Mouse (Mus musculus) liver, embryonic 13.5 days (tissue): ENCODE data around the gene 4931422A03Rik. TPM values are rescaled to one million over a fixed set of nuclear protein-coding genes. Genes with fewer than 3 reads are reported as not detected.

Source experiments
- ATAC-seq: fragments of 200-750 bp; cut with Nextera tagmentation; 2 replicates; pipeline ENCODE4 v1.8.0; 2017; ENCODE audit warnings: low read depth, mild to moderate bottlenecking, moderate number of reproducible peaks, moderate library complexity
- DNase-seq: peaks from one replicate; pipeline ENCODE4 v3.0.0; 2022
- H3K27ac ChIP-seq: fragments of 300-500 bp; sonication (generic); 2 replicates; pipeline ENCODE4 v1.5.1; 2015; ENCODE audit warnings: moderate library complexity, mild to moderate bottlenecking, inconsistent platforms
- H3K27me3 ChIP-seq: fragments of 300-500 bp; sonication (generic); 2 replicates; pipeline ENCODE4 v1.6.1; 2015; ENCODE audit warnings: mild to moderate bottlenecking, inconsistent platforms
- H3K36me3 ChIP-seq: fragments of 300-500 bp; sonication (generic); 2 replicates; pipeline ENCODE4 v1.6.1; 2015; ENCODE audit warnings: mild to moderate bottlenecking, inconsistent platforms
- H3K4me1 ChIP-seq: fragments of 300-500 bp; sonication (generic); replicated peaks from 2 replicates; pipeline ENCODE4 v1.6.1; 2015; ENCODE audit warnings: inconsistent platforms
- H3K4me2 ChIP-seq: fragments of 300-500 bp; sonication (generic); 2 replicates; pipeline ENCODE4 v1.6.1; 2015; ENCODE audit warnings: inconsistent platforms, mild to moderate bottlenecking, moderate library complexity
- H3K4me3 ChIP-seq: fragments of 300-500 bp; sonication (generic); replicated peaks from 2 replicates; pipeline ENCODE4 v1.5.1; 2015; ENCODE audit warnings: mild to moderate bottlenecking, inconsistent platforms
- H3K9ac ChIP-seq: fragments of 300-500 bp; sonication (generic); 2 replicates; pipeline ENCODE4 v1.6.1; 2015; ENCODE audit warnings: mild to moderate bottlenecking, inconsistent platforms
- H3K9me3 ChIP-seq: fragments of 300-500 bp; sonication (generic); replicated peaks from 2 replicates; pipeline ENCODE4 v1.6.1; 2016; ENCODE audit warnings: inconsistent platforms
- WGBS: fragments of 180-500 bp; shearing (Covaris S2); methylation state at CpG from one replicate; pipeline ENCODE4 v1.1.7; 2015; ENCODE audit not compliant: insufficient replicate concordance; 5-methylcytosine and 5-hydroxymethylcytosine counted together
- polyA plus RNA-seq: library from polyadenylated mRNA; unstranded; fragments of >200 nt; fragmentation: Nextera tagmentation; extraction: Ambion mirVana; gene quantifications from 2 replicates; pipeline ENCODE4 v1.2.1, GENCODE M21; 2015

4931422A03Rik gene
- polyA plus RNA-seq, 1 experiment from 2014 or later: 0.99 TPM

DNA sequence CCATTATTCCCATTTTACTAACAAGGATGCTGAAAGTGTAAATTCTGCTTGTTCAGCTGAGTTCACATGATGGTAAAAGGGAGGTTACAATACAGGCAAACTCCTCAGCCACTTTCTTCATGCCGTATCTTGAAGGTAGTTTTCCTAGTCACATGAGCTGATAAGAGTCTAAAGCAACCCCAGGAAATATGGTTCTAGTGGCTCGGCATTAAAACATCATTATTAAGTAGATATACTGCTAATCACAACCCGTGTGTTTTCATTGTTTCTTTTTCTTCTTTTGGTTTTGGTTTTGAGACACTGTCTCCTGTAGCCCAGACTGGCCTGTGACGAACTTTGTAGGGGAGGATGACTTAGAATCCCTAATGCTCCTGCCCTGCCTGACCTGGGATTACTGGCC is 60.0 kb downstream of the 4931422A03Rik start:
- peaks cover 78% of the 10 kb centered on the region for H3K4me1 ChIP-seq
- H3K27ac ChIP-seq: peak overlapping the region; percentile 97
- peak overlapping the region; percentile 100 for H3K9ac ChIP-seq
- H3K4me2 ChIP-seq: peak overlapping the region; percentile 84
- peak overlapping the region; percentile 96 for H3K4me3 ChIP-seq
- ATAC-seq: no peak
- no peaks in the 10 kb centered on the region for H3K27me3 ChIP-seq
- peaks cover 69% of the 10 kb centered on the region for H3K36me3 ChIP-seq
- DNase-seq: no peak
- H3K9me3 ChIP-seq: no peaks in the 10 kb centered on the region
- 21% methylated on average over 4 of the region's 4 CpGs for WGBS

DNA sequence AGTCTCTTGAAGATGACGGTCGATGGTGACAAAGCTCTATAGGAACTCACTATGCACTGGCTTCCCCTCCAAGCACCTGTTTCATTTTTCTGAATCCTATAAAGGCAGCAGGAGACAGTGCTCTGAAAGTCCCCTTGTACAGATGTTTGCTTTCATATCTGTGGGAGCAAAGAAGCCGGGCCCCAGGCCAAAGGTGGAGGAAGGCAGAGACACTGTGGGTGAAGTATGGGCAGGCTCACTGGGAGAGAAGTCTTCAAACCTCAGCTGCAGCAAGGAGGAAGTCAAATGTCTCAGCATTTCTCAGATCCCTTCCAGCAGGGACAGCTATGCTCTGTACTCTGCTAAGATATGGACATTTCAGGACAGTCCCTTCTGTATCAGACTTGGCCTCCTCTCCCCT is 62.8 kb downstream of the 4931422A03Rik start:
- peaks cover 69% of the 10 kb centered on the region for H3K36me3 ChIP-seq
- peak overlapping the region; percentile 13; the same call in 1 of the 2 replicates for H3K4me3 ChIP-seq
- peaks cover 79% of the 10 kb centered on the region for H3K4me1 ChIP-seq
- no peak for DNase-seq
- peak overlapping the region; percentile 83 for H3K27ac ChIP-seq
- H3K9ac ChIP-seq: peak overlapping the region; percentile 54
- WGBS: 65% methylated on average over 3 of the region's 3 CpGs
- H3K27me3 ChIP-seq: no peaks in the 10 kb centered on the region
- no peak for ATAC-seq
- peak overlapping the region; percentile 58 for H3K4me2 ChIP-seq
- no peaks in the 10 kb centered on the region for H3K9me3 ChIP-seq

DNA sequence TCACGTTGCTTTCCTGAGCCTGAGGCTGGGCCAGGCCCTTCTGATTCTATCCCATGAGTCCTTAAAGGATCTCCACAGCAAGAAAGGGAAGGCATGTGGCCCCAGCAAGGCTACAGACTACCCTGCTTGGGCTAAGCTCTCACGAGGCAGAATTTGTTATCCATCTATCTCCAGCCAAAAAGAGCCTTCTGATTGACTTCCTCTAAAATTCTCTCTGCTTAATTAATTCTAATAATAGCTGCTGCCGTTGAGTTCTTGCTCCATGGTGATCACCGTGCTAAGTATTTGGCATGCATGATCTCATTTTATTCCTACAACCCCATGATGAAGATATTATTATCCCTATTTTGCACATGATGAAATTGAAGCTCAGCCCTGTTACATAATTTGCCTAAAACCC is 65.8 kb downstream of the 4931422A03Rik start:
- Histone ChIP-seq H3K36me3 (peaks cover 64% of the 10 kb centered on the region), H3K4me3 (peak overlapping the region; percentile 74), H3K4me1 (peaks cover 69% of the 10 kb centered on the region), H3K9ac (peak overlapping the region; percentile 95), H3K9me3 (no peaks in the 10 kb centered on the region), H3K4me2 (peak overlapping the region; percentile 80), H3K27me3 (no peaks in the 10 kb centered on the region), H3K27ac (peak overlapping the region; percentile 98)
- WGBS: 38% methylated on average over 4 of the region's 4 CpGs
- DNase-seq (no peak), ATAC-seq (no peak)

DNA sequence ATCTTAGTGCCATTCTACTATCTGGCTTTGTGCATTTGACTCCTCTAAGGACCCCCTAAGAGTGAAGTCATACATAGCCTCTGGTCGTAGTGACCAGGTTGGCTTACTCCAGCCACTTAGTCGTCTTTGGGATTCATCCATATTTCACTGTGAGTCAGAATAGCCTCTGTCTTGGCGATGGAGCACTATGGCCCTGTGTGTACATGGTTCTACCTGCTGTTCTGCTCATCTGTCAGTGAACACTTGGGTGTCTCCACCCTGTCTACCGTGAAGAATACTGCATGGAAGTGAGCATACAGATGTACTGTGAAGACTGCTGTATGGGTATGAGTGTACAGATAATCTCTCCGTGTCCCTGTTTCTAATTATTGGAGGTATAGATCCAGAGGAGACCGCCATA is 68.6 kb downstream of the 4931422A03Rik start:
- 42% methylated on average over 6 of the region's 6 CpGs for WGBS
- peaks cover 68% of the 10 kb centered on the region for H3K4me1 ChIP-seq
- H3K4me3 ChIP-seq: peak overlapping the region; percentile 74
- peak overlapping the region; percentile 98 for H3K27ac ChIP-seq
- peak overlapping the region; percentile 80 for H3K4me2 ChIP-seq
- H3K9me3 ChIP-seq: no peaks in the 10 kb centered on the region
- no peaks in the 10 kb centered on the region for H3K27me3 ChIP-seq
- DNase-seq: no peak
- ATAC-seq: peak; percentile 47
- peak overlapping the region; percentile 95 for H3K9ac ChIP-seq
- peaks cover 37% of the 10 kb centered on the region for H3K36me3 ChIP-seq

DNA sequence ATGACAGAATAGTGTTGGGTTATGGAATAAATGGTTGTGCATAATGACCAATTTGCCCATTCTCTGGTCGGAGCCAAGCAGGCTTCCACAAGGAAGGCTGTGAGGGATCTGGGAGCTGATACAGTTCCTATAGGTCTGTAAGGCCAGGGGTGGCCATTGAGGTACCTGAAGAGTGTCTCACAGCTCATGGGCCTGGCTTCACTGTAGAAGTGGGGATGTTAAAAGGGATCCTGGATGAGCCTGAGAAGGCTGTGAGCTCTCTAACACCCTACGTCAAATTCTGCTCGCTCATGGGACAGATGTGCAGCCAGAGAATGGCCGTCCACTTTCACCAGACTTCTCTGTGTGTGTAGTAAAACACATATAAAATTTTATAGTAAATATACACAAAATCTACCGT is 69.1 kb downstream of the 4931422A03Rik start:
- no peak for DNase-seq
- Histone ChIP-seq H3K27ac (peak overlapping the region; percentile 98), H3K27me3 (no peaks in the 10 kb centered on the region), H3K4me3 (peak overlapping the region; percentile 74), H3K4me2 (peak overlapping the region; percentile 80), H3K36me3 (peaks cover 32% of the 10 kb centered on the region), H3K9me3 (no peaks in the 10 kb centered on the region), H3K4me1 (peaks cover 63% of the 10 kb centered on the region), H3K9ac (peak overlapping the region; percentile 95)
- ATAC-seq: no peak; the same call in 1 of the 2 replicates
- WGBS: 37% methylated on average over 5 of the region's 5 CpGs

DNA sequence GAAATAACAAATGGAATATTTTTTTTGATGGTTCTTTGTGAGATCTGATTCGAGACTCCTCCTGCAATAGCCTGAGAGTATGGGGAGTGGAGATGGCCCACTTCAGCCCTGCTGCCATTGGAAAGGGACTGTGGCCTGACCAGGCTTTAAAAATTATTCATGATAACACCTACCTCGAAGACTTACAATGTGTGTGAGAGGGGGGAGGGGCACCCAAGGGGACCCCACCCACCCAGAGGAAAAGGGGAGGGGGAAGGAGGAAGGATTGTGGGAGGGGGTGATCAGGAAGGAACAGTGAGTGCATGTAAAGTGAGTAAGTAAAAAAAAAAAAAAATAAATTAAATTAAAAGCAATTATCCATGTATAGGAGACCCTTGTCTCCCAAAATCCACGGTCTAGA is 69.5 kb downstream of the 4931422A03Rik start:
- no peaks in the 10 kb centered on the region for H3K27me3 ChIP-seq
- no peak for ATAC-seq
- H3K27ac ChIP-seq: peak overlapping the region; percentile 98
- H3K4me3 ChIP-seq: peak overlapping the region; percentile 74
- H3K9me3 ChIP-seq: no peaks in the 10 kb centered on the region
- H3K9ac ChIP-seq: peak overlapping the region; percentile 95
- 22% methylated on average over 3 of the region's 3 CpGs for WGBS
- peak overlapping the region; percentile 80 for H3K4me2 ChIP-seq
- H3K4me1 ChIP-seq: peaks cover 63% of the 10 kb centered on the region
- no peak for DNase-seq
- peaks cover 32% of the 10 kb centered on the region for H3K36me3 ChIP-seq

DNA sequence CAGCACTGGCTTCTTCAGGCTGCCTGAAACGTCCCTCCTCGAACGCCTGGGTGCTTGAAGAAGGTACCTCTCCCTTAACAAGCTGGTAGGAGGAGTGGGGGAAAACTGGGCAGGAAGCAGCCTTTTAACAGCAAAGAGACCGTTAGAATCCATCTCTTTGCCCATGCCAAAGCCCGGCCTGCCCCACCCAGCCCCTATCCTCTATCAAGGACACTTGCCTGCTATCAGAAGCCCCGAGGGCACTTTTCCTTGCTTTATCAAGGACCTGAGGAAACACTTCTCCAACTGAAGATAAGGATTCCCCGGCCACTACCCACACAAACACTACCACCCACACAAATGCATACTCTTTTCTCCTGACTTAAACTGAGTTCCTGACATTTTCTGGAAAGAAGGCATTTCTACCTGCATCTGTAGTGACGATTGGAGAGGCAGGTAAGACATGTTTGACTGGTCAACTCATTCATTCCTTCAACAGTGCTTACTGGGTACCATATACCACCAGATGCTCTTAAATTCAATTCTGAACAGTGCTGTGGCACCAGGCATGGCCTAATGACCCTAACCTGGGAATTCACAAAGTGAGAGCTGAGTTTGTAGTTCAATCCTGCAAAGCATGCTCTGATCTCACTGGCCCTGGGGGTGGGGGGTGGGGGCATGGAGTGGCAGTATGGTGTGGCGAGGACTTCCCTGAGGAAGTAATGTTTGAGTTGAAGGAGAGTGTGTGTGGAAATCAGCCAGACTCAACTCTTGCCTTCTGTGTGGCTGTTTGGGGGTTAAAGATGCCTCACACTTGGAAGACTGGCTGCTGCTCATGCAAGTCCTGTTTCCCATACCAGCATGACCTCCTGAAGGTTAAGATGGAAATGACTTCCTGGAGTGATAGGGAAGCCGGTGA is 70.3 kb downstream of the 4931422A03Rik start, which contains the start of gene Lmo2:
TSS of gene Lmo2 (plus strand) at position 338 of the 898 bp plus-strand sequence.
- WGBS: 8% methylated on average over 10 of the region's 10 CpGs
- H3K4me1 ChIP-seq: peaks cover 56% of the 10 kb centered on the region
- H3K27me3 ChIP-seq: no peaks in the 10 kb centered on the region
- ATAC-seq: peak; percentile 80
- no peaks in the 10 kb centered on the region for H3K9me3 ChIP-seq
- H3K9ac ChIP-seq: peak within 1 kb of the TSS; percentile 95
- H3K27ac ChIP-seq: peak within 1 kb of the TSS; percentile 98
- DNase-seq: peak; percentile 79
- peak within 1 kb of the TSS; percentile 80 for H3K4me2 ChIP-seq
- H3K4me3 ChIP-seq: peak within 1 kb of the TSS; percentile 74
- peaks cover 25% of the 10 kb centered on the region for H3K36me3 ChIP-seq

DNA sequence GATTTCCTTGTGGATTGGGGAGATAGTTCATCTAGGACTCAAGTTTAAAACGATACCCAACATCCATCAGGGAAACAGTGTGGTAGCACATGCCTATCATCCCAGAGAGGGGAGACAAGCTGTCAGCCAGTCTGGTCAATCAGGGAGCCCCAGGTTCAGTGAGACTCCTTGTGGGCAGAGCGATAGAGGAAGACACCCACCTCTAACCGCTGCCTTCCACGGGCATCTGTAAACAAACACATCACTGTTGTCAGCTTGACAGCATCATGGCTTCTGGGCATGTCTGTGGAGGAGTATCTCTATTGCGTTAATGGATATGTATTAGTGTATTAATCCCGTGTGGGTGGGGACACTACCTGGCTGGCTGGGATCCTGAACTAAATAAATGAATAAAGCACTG is 71.3 kb downstream of the 4931422A03Rik start:
- H3K27me3 ChIP-seq: no peaks in the 10 kb centered on the region
- 17% methylated on average over 6 of the region's 6 CpGs for WGBS
- peak overlapping the region; percentile 80 for H3K4me2 ChIP-seq
- H3K4me3 ChIP-seq: peak overlapping the region; percentile 74
- DNase-seq: peak; percentile 91
- no peaks in the 10 kb centered on the region for H3K9me3 ChIP-seq
- H3K36me3 ChIP-seq: peaks cover 15% of the 10 kb centered on the region
- ATAC-seq: peak; percentile 89
- H3K27ac ChIP-seq: peak overlapping the region; percentile 98
- peaks cover 46% of the 10 kb centered on the region for H3K4me1 ChIP-seq
- peak overlapping the region; percentile 95 for H3K9ac ChIP-seq

DNA sequence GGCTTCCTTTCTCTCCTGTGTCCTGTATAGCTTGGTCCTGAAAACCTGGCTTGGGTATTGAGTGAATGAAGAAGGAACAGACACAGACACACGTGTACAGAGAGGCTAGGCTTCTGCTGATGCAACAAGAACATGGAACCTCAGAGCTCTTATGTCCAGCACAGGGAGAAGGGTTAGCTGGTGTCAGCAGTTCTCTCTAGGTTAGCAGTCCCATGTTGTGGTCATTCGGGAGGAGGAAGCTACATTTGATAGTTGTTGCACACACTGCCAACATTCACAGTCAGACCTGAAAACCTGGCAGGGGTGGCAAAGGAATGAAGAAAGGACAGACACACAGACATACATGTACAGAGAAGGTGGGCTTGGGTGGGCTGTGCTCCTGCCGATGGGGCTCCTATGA is 72.4 kb downstream of the 4931422A03Rik start:
- WGBS: 53% methylated on average over 3 of the region's 3 CpGs
- Histone ChIP-seq H3K4me2 (peak overlapping the region; percentile 80), H3K36me3 (peaks cover 4% of the 10 kb centered on the region; the same call in 1 of the 2 replicates), H3K4me1 (peaks cover 34% of the 10 kb centered on the region), H3K4me3 (no peak overlapping the region), H3K9ac (peak overlapping the region; percentile 95), H3K27me3 (no peaks in the 10 kb centered on the region), H3K9me3 (no peaks in the 10 kb centered on the region), H3K27ac (peak overlapping the region; percentile 98)
- ATAC-seq: no peak
- DNase-seq: no peak

DNA sequence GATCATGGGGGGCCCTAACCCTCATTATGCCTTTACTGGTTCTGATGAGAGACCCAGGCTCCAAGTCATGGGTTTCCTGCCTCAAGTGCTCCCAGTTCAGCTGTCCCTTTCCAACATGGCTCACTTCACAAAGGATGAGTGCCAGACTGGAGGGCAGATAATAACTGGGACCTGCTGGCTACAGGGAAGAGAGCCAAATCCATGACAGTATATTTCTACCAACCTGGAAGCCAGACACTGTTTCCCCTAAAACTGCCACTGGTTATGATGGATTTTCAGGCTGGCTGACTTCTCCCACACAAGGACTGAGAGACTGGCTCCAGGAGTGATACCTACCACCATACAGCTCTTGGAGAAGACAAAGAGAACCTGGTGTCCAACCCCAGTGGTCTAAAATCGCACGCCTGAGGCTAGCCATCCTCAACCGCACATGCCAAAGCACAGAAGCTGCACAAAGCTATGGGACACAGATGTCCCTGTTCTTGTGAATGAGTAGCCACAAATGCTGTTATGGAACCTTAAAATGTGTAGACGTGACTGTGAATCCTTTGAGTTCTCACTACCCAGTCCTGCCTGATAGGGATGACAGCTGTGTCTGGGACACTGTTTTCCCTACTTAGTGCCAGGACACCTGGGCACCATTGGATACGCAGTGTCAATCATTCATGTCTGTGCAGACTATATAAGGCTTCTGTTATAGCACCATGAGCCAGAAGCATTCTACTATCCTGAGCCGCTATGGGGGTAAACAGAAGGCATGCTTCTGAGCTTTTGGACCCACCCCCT is 74.9 kb downstream of the 4931422A03Rik start:
- H3K27ac ChIP-seq: peak overlapping the region; percentile 35; the same call in 1 of the 2 replicates
- no peak for ATAC-seq
- no peak overlapping the region for H3K4me3 ChIP-seq

More for the DNA sequence above, 74.9 kb downstream of the 4931422A03Rik start:
- H3K9ac ChIP-seq: no peak overlapping the region
- H3K4me2 ChIP-seq: no peak overlapping the region
- H3K4me1 ChIP-seq: peaks cover 30% of the 10 kb centered on the region
- no peaks in the 10 kb centered on the region for H3K27me3 ChIP-seq
- DNase-seq: no peak
- no peaks in the 10 kb centered on the region for H3K36me3 ChIP-seq
- H3K9me3 ChIP-seq: no peaks in the 10 kb centered on the region
- WGBS: 88% methylated on average over 6 of the region's 6 CpGs
